8 mouse cellular contexts compared by ENCODE assay signal in genomic region chr4:57153838-57154237, GRCm38 (mm10). TPM values are rescaled to one million over a fixed set of nuclear protein-coding genes. Genes with fewer than 3 reads are reported as not detected.
DNase-seq lines count a peak whose midpoint lies in the region; ATAC-seq lines count a peak whose summit lies in the region.

No protein-coding gene starts in this region.

- H3K36me3 ChIP-seq in heart, embryonic 14.5 days (ENCODE audit: control insufficient read depth, insufficient read depth, low read length) = no peaks in the 10 kb centered on the region
- no peaks in the 10 kb centered on the region for H3K36me3 ChIP-seq in embryonic facial prominence, embryonic 15.5 days
- no peaks in the 10 kb centered on the region for H3K36me3 ChIP-seq in kidney, embryonic 16.5 days (ENCODE audit: insufficient read depth, low read length)

- ATAC-seq in heart, embryonic 14.5 days (ENCODE audit: insufficient number of reproducible peaks, insufficient read depth, low FRiP score, low read depth) = no peak
- no peak for ATAC-seq in embryonic facial prominence, embryonic 15.5 days (ENCODE audit: insufficient number of reproducible peaks, low FRiP score, low TSS enrichment, low read depth)
- ATAC-seq in kidney, embryonic 16.5 days (ENCODE audit: low FRiP score, low TSS enrichment) = peak; percentile 81

- 28% methylated on average over 8 of the region's 8 CpGs for WGBS in heart, embryonic 14.5 days
- WGBS in embryonic facial prominence, embryonic 15.5 days = 25% methylated on average over 8 of the region's 8 CpGs
- 22% methylated on average over 8 of the region's 8 CpGs for WGBS in kidney, embryonic 16.5 days

- H3K9me3 ChIP-seq in heart, embryonic 14.5 days (ENCODE audit: control insufficient read depth, low read length) = no peaks in the 10 kb centered on the region
- H3K9me3 ChIP-seq in embryonic facial prominence, embryonic 15.5 days (replicated peaks) = no peaks in the 10 kb centered on the region
- H3K9me3 ChIP-seq in kidney, embryonic 16.5 days (ENCODE audit: low read length) = no peaks in the 10 kb centered on the region

- no peak overlapping the region for H3K4me3 ChIP-seq in heart, embryonic 14.5 days (ENCODE audit: control insufficient read depth in 1 of 2, insufficient read depth in 1 of 2, low read depth in 1 of 2, low read length in 2 of 2)
- peak overlapping the region; percentile 9; the same call in 1 of the 2 replicates for H3K4me3 ChIP-seq in embryonic facial prominence, embryonic 15.5 days (replicated peaks)
- H3K4me3 ChIP-seq in kidney, embryonic 16.5 days (ENCODE audit: low read length) = no peak overlapping the region; the same call in 1 of the 2 replicates

- peak overlapping the region; percentile 54; the same call in 1 of the 2 replicates for H3K9ac ChIP-seq in heart, embryonic 14.5 days (ENCODE audit: low read length)
- H3K9ac ChIP-seq in embryonic facial prominence, embryonic 15.5 days = no peak overlapping the region
- peak overlapping the region; percentile 58 for H3K9ac ChIP-seq in kidney, embryonic 16.5 days (replicated peaks; ENCODE audit: low read length)

- no peaks in the 10 kb centered on the region for H3K27me3 ChIP-seq in heart, embryonic 14.5 days (ENCODE audit: control insufficient read depth, insufficient read depth, low read length)
- H3K27me3 ChIP-seq in embryonic facial prominence, embryonic 15.5 days = no peaks in the 10 kb centered on the region
- no peaks in the 10 kb centered on the region for H3K27me3 ChIP-seq in kidney, embryonic 16.5 days (ENCODE audit: insufficient read depth, low read length)

- no peak for DNase-seq in heart, adult 8-10 months (ENCODE audit: low spot score)
- peak; percentile 92 for DNase-seq in lung, postnatal 36 days
- DNase-seq in left cerebral cortex, adult 11 months (ENCODE audit: low spot score) = no peak
- no peak for DNase-seq in cerebellum, adult 11-12 months
- no peak for DNase-seq in left cerebral cortex, adult 18-20 months (ENCODE audit: low spot score in 2 of 2)

- H3K4me2 ChIP-seq in heart, embryonic 14.5 days (ENCODE audit: low read length) = peak overlapping the region; percentile 57
- H3K4me2 ChIP-seq in embryonic facial prominence, embryonic 15.5 days (replicated peaks) = peak overlapping the region; percentile 35
- peak overlapping the region; percentile 40 for H3K4me2 ChIP-seq in kidney, embryonic 16.5 days (replicated peaks; ENCODE audit: low read depth, low read length)

- H3K27ac ChIP-seq in heart, embryonic 14.5 days (replicated peaks in 1 of 2; ENCODE audit: control insufficient read depth in 1 of 2, insufficient read depth in 1 of 2, low read depth in 2 of 2, low read length in 2 of 2) = no peak overlapping the region
- H3K27ac ChIP-seq in embryonic facial prominence, embryonic 15.5 days (replicated peaks) = peak overlapping the region; percentile 89
- H3K27ac ChIP-seq in kidney, embryonic 16.5 days (ENCODE audit: low read length) = peak overlapping the region; percentile 72

- H3K4me1 ChIP-seq in heart, embryonic 14.5 days (ENCODE audit: control insufficient read depth in 2 of 2, insufficient read depth in 2 of 2, low read length in 2 of 2) = peaks cover 9 to 11% of the 10 kb centered on the region in 2 experiments
- H3K4me1 ChIP-seq in embryonic facial prominence, embryonic 15.5 days = peaks cover 29% of the 10 kb centered on the region
- peaks cover 14% of the 10 kb centered on the region for H3K4me1 ChIP-seq in kidney, embryonic 16.5 days (ENCODE audit: insufficient read depth, low read length)

RNA-seq across cellular contexts. Expression of gene Epb41l4b, which starts 10.6 kb away (rescaled TPM):
- 0.30 and 0.57 TPM in 2 replicates for polyA plus RNA-seq in heart, embryonic 14.5 days (2014; fragmentation: Nextera tagmentation; extraction: Ambion mirVana)
- 1 to 10 TPM; 1.4 to 3.4 (median 2.6) TPM for total RNA-seq in heart, adult 8-10 months (2022)
- 5.2 and 5.4 TPM in 2 replicates for polyA plus RNA-seq in embryonic facial prominence, embryonic 15.5 days (2015; fragmentation: Nextera tagmentation; extraction: Ambion mirVana)
- polyA plus RNA-seq in kidney, embryonic 16.5 days (2015; fragmentation: Nextera tagmentation; extraction: Ambion mirVana) = 2.0 and 2.5 TPM in 2 replicates
- total RNA-seq in left cerebral cortex, adult 18-20 months (2021) = 10 to 100 TPM; 38.0 to 39.5 TPM

Comparison
In these comparisons a context has a peak if more than half of its experiments do, and no peak if none do; other contexts are left out.
1. H3K27ac ChIP-seq: peak in embryonic facial prominence, embryonic 15.5 days (single experiment) and kidney, embryonic 16.5 days (single experiment); none in heart, embryonic 14.5 days (0 of 2).
2. Peak in every context shown above with its lines, with median percentiles within 50 percentile points of each other: H3K4me2 ChIP-seq.